Comparison of ENCODE assay signal across 9 mouse cellular contexts in the genomic region with DNA sequence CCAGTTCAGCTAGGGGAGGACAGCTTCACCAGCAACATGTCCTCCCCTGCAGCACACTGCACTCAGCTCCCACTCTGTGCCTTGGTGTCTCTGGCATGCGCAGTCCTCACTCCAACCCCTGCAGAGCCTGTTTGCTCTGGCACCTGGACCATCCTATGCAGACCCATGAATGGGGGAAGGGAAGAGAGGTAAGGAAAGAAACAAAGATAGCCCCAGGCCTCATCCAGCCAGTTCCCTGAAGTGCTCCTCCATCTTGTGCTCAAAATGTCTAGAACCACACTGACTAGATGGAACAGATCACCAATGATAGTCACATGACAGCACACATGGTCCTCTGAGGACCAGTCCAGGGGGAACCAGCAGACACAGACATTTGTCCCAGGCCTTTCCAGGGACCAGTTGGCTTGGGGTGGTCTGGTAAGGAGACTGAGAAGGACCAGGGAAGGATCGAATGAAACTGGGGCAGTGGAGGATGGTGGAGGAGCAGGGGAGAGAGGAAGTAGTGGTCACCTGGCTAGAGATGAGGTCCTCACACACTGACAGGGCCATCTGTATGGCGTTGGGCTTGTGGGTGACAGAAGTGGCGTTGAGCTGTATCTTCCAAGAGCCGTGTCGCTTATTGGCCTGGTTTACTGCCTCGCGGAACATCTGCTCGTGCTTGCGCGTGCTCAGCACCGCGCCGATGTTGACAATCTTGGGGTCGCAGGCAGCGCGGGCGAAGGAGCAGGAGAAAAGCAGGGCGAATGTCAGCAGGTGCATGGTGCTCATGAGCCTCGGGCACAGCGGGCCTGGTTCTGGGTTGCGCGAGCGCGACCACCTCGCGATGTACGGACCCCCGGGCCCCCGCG. TPM values are rescaled to one million over a fixed set of nuclear protein-coding genes. Genes with fewer than 3 reads are reported as not detected.
DNase-seq lines count a peak whose midpoint lies in the region; ATAC-seq and TF ChIP-seq lines count a peak whose summit lies in the region.
"Had no signal": no experiment of that assay in that cellular context is flagged by ENCODE, and none has a peak within 500 bp of the region (broad histone marks: within the 10 kb centered on the region; RNA-seq: fewer than 3 reads in every experiment).

No protein-coding gene starts in this region.

- H3K9me3 ChIP-seq in liver, postnatal 0 days (ENCODE audit: low read length): no peaks in the 10 kb centered on the region

- 6% methylated on average over 31 of the region's 31 CpGs for WGBS in liver, postnatal 0 days (ENCODE audit: insufficient replicate concordance)

- intact Hi-C loops in left cerebral cortex, postnatal 4 days (cut with DNase I): no loop called here

- peak; percentile 55 for DNase-seq in left cerebral cortex, adult 11 months (ENCODE audit: low spot score)
- DNase-seq in left cerebral cortex, postnatal 4 days: no peak
- DNase-seq in cerebellum, adult 9-10 months: peak; percentile 79
- peak; percentile 66 to 68 for DNase-seq in frontal cortex, postnatal 36 days (ENCODE audit: low spot score in 2 of 2)
- DNase-seq in liver, postnatal 0 days: no peak
- DNase-seq in adipocyte (ENCODE audit: low spot score): no peak

- no peak overlapping the region for H3K27ac ChIP-seq in liver, postnatal 0 days (ENCODE audit: low read depth)

- no peak for ATAC-seq in liver, postnatal 0 days
- ATAC-seq in monocyte, adult 5-6 weeks (replicated peaks; ENCODE audit: insufficient number of reproducible peaks, low FRiP score, low TSS enrichment, poor library complexity, severe bottlenecking): no peak
- ATAC-seq in CD4-positive, CD25-positive, alpha-beta regulatory T cell, adult 4 months: no peak

- H3K9ac ChIP-seq in liver, postnatal 0 days (replicated peaks): no peak overlapping the region

- TF ChIP-seq CTCF in liver, postnatal 0 days (IDR thresholded peaks at IDR 0.05; ENCODE audit: low read depth): no peak

- TF ChIP-seq EP300 in liver, postnatal 0 days (IDR thresholded peaks at IDR 0.05; ENCODE audit: low read depth): no peak

- no peaks in the 10 kb centered on the region for H3K36me3 ChIP-seq in liver, postnatal 0 days (replicated peaks; ENCODE audit: insufficient read depth, low read length)

- H3K4me1 ChIP-seq in liver, postnatal 0 days (ENCODE audit: insufficient read depth): 0 out of 2 replicates have a peak, but pooled peaks cover 3% of the 10 kb centered on the region

- H3K27me3 ChIP-seq in liver, postnatal 0 days (ENCODE audit: insufficient read depth, low read length): peaks cover 33% of the 10 kb centered on the region

- H3K4me3 ChIP-seq in liver, postnatal 0 days (ENCODE audit: low read depth, low read length): 0 out of 2 replicates have a peak overlapping the region, but pooled peaks have one; percentile 19

- H3K4me2 ChIP-seq in liver, postnatal 0 days (ENCODE audit: low read depth, low read length): peak overlapping the region; percentile 45

RNA-seq across cellular contexts. Expression of gene Grin1, which starts 0.6 kb away (rescaled TPM):
- 100 to 1,000 TPM; 163 to 186 TPM for total RNA-seq in left cerebral cortex, postnatal 4 days (2021)
- polyA plus RNA-seq in liver, postnatal 0 days (2015; fragmentation: Nextera tagmentation; extraction: Ambion mirVana): not detected in 2 replicates
- 0.49 TPM in 1 of 3 replicates, not detected in the others for total RNA-seq in monocyte, adult 5-6 weeks (2017)
- not detected for polyA plus RNA-seq in CD4-positive, CD25-positive, alpha-beta regulatory T cell, adult 4 months (2017; shearing (Covaris generic))
- total RNA-seq: liver, adult 2 months had no signal
- polyA plus RNA-seq: liver, adult 2 months had no signal

RNA-seq across cellular contexts. Expression of gene Man1b1, which starts 13.8 kb away (rescaled TPM):
- total RNA-seq in left cerebral cortex, postnatal 4 days (2021): 10 to 100 TPM; 51.0 to 61.3 TPM
- 15.7 and 16.5 TPM in 2 replicates for polyA plus RNA-seq in liver, postnatal 0 days (2015; fragmentation: Nextera tagmentation; extraction: Ambion mirVana)
- total RNA-seq in monocyte, adult 5-6 weeks (2017): 31.6 to 66.4 TPM (median 33.3 TPM) in 3 replicates
- 10 to 100 TPM; 21.7 to 32.4 TPM for polyA plus RNA-seq in CD4-positive, CD25-positive, alpha-beta regulatory T cell, adult 4 months (2017; shearing (Covaris generic))

RNA-seq across cellular contexts. Expression of gene Lrrc26, which starts 28.6 kb away (rescaled TPM):
- not detected for total RNA-seq in left cerebral cortex, postnatal 4 days (2021)
- not detected in 2 replicates for polyA plus RNA-seq in liver, postnatal 0 days (2015; fragmentation: Nextera tagmentation; extraction: Ambion mirVana)
- total RNA-seq in monocyte, adult 5-6 weeks (2017): not detected in 3 replicates
- not detected for polyA plus RNA-seq in CD4-positive, CD25-positive, alpha-beta regulatory T cell, adult 4 months (2017; shearing (Covaris generic))
- total RNA-seq: liver, adult 2 months had no signal

RNA-seq across cellular contexts. Expression of gene Tmem210, which starts 30.4 kb away (rescaled TPM):
- not detected for total RNA-seq in left cerebral cortex, postnatal 4 days (2021)
- polyA plus RNA-seq in liver, postnatal 0 days (2015; fragmentation: Nextera tagmentation; extraction: Ambion mirVana): not detected in 2 replicates
- not detected in 3 replicates for total RNA-seq in monocyte, adult 5-6 weeks (2017)
- not detected for polyA plus RNA-seq in CD4-positive, CD25-positive, alpha-beta regulatory T cell, adult 4 months (2017; shearing (Covaris generic))
- total RNA-seq: liver, adult 2 months had no signal
- polyA plus RNA-seq: liver, adult 2 months had no signal

RNA-seq across cellular contexts. Expression of gene Dpp7, which starts 37.8 kb away (rescaled TPM):
- total RNA-seq in left cerebral cortex, postnatal 4 days (2021): 10 to 100 TPM; 23.0 to 27.3 TPM
- polyA plus RNA-seq in liver, postnatal 0 days (2015; fragmentation: Nextera tagmentation; extraction: Ambion mirVana): 12.8 and 15.4 TPM in 2 replicates
- 24.8 to 101 TPM (median 57.4 TPM) in 3 replicates for total RNA-seq in monocyte, adult 5-6 weeks (2017)
- polyA plus RNA-seq in CD4-positive, CD25-positive, alpha-beta regulatory T cell, adult 4 months (2017; shearing (Covaris generic)): 10 to 100 TPM; 15.5 to 24.6 TPM

Comparison
In these comparisons a context has a peak if more than half of its experiments do, and no peak if none do; other contexts are left out.
1. DNase-seq: peak in left cerebral cortex, adult 11 months (single experiment), cerebellum, adult 9-10 months (single experiment) and frontal cortex, postnatal 36 days (2 of 2); none in left cerebral cortex, postnatal 4 days (single experiment), liver, postnatal 0 days (single experiment) and adipocyte (single experiment).
2. RNA of gene Grin1, which starts 0.6 kb away (total RNA-seq): 163 to 186 TPM in left cerebral cortex, postnatal 4 days; 0.49 TPM in monocyte, adult 5-6 weeks; every median in the first group is over 100 times any median in the second.